Mouse (Mus musculus) cerebellum, postnatal 36 days (tissue): Measurements from ENCODE around the gene Urb2.

Experiments
- DNase-seq, 2 experiments: peaks; one replicate each; pipeline ENCODE4 v3.0.0; 2021 to 2022; ENCODE audit warnings: mixed read lengths in 2 of 2

Gene Urb2

GRCm38 (mm10) chr8:124077998-124078397 lies 56.7 kb downstream of the Urb2 start:
- no peak for DNase-seq

GRCm38 (mm10) chr8:124078969-124079368 lies 57.7 kb downstream of the Urb2 start:
- DNase-seq: no peak

GRCm38 (mm10) chr8:124080467-124081326 lies 59.4 kb downstream of the Urb2 start:
- no peak for DNase-seq

- DNase-seq: no peak
These were observed 61.3 kb downstream of the Urb2 start for GRCm38 (mm10) chr8:124082616-124083015.

GRCm38 (mm10) chr8:124083611-124084010 lies 62.3 kb downstream of the Urb2 start:
- no peak for DNase-seq

GRCm38 (mm10) chr8:124085668-124086067 lies 64.4 kb downstream of the Urb2 start:
- no peak for DNase-seq

- DNase-seq: no peak
These were observed 66.8 kb downstream of the Urb2 start for GRCm38 (mm10) chr8:124088092-124088613.

- no peak for DNase-seq
These were observed 67.7 kb downstream of the Urb2 start for GRCm38 (mm10) chr8:124089016-124089415.

GRCm38 (mm10) chr8:124090473-124090872 lies 69.2 kb downstream of the Urb2 start:
- DNase-seq: no peak
